Mouse (Mus musculus) MEL (cell line): Measurements from ENCODE around the gene Gtpbp1. TPM values are rescaled to one million over a fixed set of nuclear protein-coding genes. Genes with fewer than 3 reads are reported as not detected.

Experiments used
- DNase-seq: peaks from one replicate; pipeline ENCODE4 v3.0.0; 2011; ENCODE audit warnings: low read depth, low spot score
- H3K27ac ChIP-seq: 2 replicates; pipeline ENCODE4 v1.5.1; 2012; ENCODE audit warnings: low read depth, mild to moderate bottlenecking, control low read depth, low read length, moderate library complexity; ENCODE audit not compliant: control insufficient read depth
- H3K27me3 ChIP-seq, 2 experiments: fragments of 150-350 bp in 1 of 2; sonication (generic) in 1 of 2; 2 replicates each; pipeline ENCODE4 v1.6.1; 2012; ENCODE audit warnings: low read length in 2 of 2, mild to moderate bottlenecking in 2 of 2, improper control_type of control experiment in 1 of 2, moderate library complexity in 1 of 2; ENCODE audit not compliant: insufficient read depth in 2 of 2, control insufficient read depth in 1 of 2
- H3K36me3 ChIP-seq, 2 experiments: 2 replicates each; pipeline ENCODE4 v1.6.1; 2012 to 2014; ENCODE audit warnings: low read length in 2 of 2, improper control_type of control experiment in 1 of 2, inconsistent platforms in 1 of 2, mild to moderate bottlenecking in 1 of 2; ENCODE audit not compliant: insufficient read depth in 2 of 2, control insufficient read depth in 1 of 2
- H3K4me1 ChIP-seq, 2 experiments: fragments of 150-350 bp in 1 of 2; sonication (generic) in 1 of 2; 2 replicates each; pipeline ENCODE4 v1.6.1; 2012; ENCODE audit warnings: low read length in 2 of 2, improper control_type of control experiment in 1 of 2, mild to moderate bottlenecking in 1 of 2; ENCODE audit not compliant: insufficient read depth in 2 of 2, control insufficient read depth in 1 of 2
- H3K4me3 ChIP-seq, 2 experiments: fragments of 150-350 bp in 1 of 2; sonication (generic) in 1 of 2; 2 replicates each; pipeline ENCODE4 v1.5.1; 2012; ENCODE audit warnings: low read depth in 2 of 2, low read length in 2 of 2, mild to moderate bottlenecking in 2 of 2, moderate library complexity in 2 of 2, control low read depth in 1 of 2, improper control_type of control experiment in 1 of 2; ENCODE audit not compliant: control insufficient read depth in 1 of 2, insufficient read depth in 1 of 2
- H3K79me2 ChIP-seq: 2 replicates; pipeline ENCODE4 v1.6.1; 2012; ENCODE audit warnings: mild to moderate bottlenecking, low read length, moderate library complexity; ENCODE audit not compliant: control insufficient read depth, poor library complexity, insufficient read depth
- H3K9ac ChIP-seq: 2 replicates; pipeline ENCODE4 v1.6.1; 2012; ENCODE audit warnings: low read depth, mild to moderate bottlenecking, control low read depth, low read length, moderate library complexity; ENCODE audit not compliant: control insufficient read depth, poor library complexity, severe bottlenecking
- H3K9me3 ChIP-seq: fragments of 150-350 bp; sonication (generic); replicated peaks from 2 replicates; pipeline ENCODE4 v1.6.1; 2012; ENCODE audit warnings: mild to moderate bottlenecking, low read length, improper control_type of control experiment, moderate library complexity; ENCODE audit not compliant: insufficient read depth
- BHLHE40 ChIP-seq: IDR thresholded peaks from 2 replicates; pipeline ENCODE4 v1.6.1; 2012; ENCODE audit warnings: low read depth, mild to moderate bottlenecking, inconsistent platforms, low read length, improper control_type of control experiment, borderline replicate concordance
- CHD2 ChIP-seq: IDR thresholded peaks from 2 replicates; pipeline ENCODE4 v1.6.1; 2011; ENCODE audit warnings: low read length, improper control_type of control experiment
- CTCF ChIP-seq, 3 experiments: IDR thresholded peaks in 2 of 3; conservative IDR thresholded peaks in 1 of 3; 2 replicates each; pipeline ENCODE4 v1.5.1; 2011 to 2012; ENCODE audit warnings: low read length in 3 of 3, low read depth in 2 of 3, mild to moderate bottlenecking in 2 of 3, improper control_type of control experiment in 1 of 3, inconsistent platforms in 1 of 3, mixed read lengths in 1 of 3, moderate library complexity in 1 of 3; ENCODE audit not compliant: control insufficient read depth in 1 of 3, insufficient read depth in 1 of 3, poor library complexity in 1 of 3, severe bottlenecking in 1 of 3
- EP300 ChIP-seq, 2 experiments: IDR thresholded peaks; 2 replicates each; pipeline ENCODE4 v1.6.1; 2011; ENCODE audit warnings: improper control_type of control experiment in 2 of 2, low read length in 2 of 2, low read depth in 1 of 2, mild to moderate bottlenecking in 1 of 2
- GABPA ChIP-seq: IDR thresholded peaks from 2 replicates; pipeline ENCODE4 v1.6.1; 2012; ENCODE audit warnings: low read depth, mild to moderate bottlenecking, inconsistent platforms, low read length, improper control_type of control experiment, moderate library complexity
- GATA1 ChIP-seq: IDR thresholded peaks from 2 replicates; pipeline ENCODE4 v1.6.1; 2011; ENCODE audit warnings: low read depth, low read length, improper control_type of control experiment
- KAT2A ChIP-seq: conservative IDR thresholded peaks from 2 replicates; pipeline ENCODE4 v1.6.1; 2012; ENCODE audit warnings: low read depth, low read length, improper control_type of control experiment, inconsistent platforms
- MEF2A ChIP-seq: IDR thresholded peaks from 2 replicates; pipeline ENCODE4 v1.6.1; 2014; ENCODE audit warnings: low read depth, mild to moderate bottlenecking, inconsistent platforms, low read length, improper control_type of control experiment; ENCODE audit not compliant: poor library complexity, insufficient replicate concordance, severe bottlenecking; ENCODE audit errors: extremely low read depth
- NELFE ChIP-seq: IDR thresholded peaks from 2 replicates; pipeline ENCODE4 v1.6.1; 2011; ENCODE audit warnings: low read depth, low read length, improper control_type of control experiment
- NRF1 ChIP-seq: IDR thresholded peaks from 2 replicates; pipeline ENCODE4 v1.6.1; 2014; ENCODE audit warnings: low read depth, mild to moderate bottlenecking, inconsistent platforms, low read length, improper control_type of control experiment, moderate library complexity; ENCODE audit not compliant: poor library complexity, insufficient read depth, severe bottlenecking
- POLR2A ChIP-seq, 2 experiments: IDR thresholded peaks; 2 replicates each; pipeline ENCODE4 v1.6.1; 2011 to 2012; ENCODE audit warnings: low read length in 2 of 2, mild to moderate bottlenecking in 2 of 2, control low read depth in 1 of 2, improper control_type of control experiment in 1 of 2, low read depth in 1 of 2, moderate library complexity in 1 of 2; ENCODE audit not compliant: control insufficient read depth in 1 of 2, insufficient read depth in 1 of 2, poor library complexity in 1 of 2
- POLR2AphosphoS2 ChIP-seq: IDR thresholded peaks from 2 replicates; pipeline ENCODE4 v1.6.1; 2011; ENCODE audit warnings: low read length, improper control_type of control experiment
- RCOR1 ChIP-seq: IDR thresholded peaks from 2 replicates; pipeline ENCODE4 v1.6.1; 2012; ENCODE audit warnings: low read depth, mild to moderate bottlenecking, inconsistent platforms, low read length, improper control_type of control experiment
- SIN3A ChIP-seq: IDR thresholded peaks from 2 replicates; pipeline ENCODE4 v1.6.1; 2012; ENCODE audit warnings: low read length, improper control_type of control experiment, inconsistent platforms
- SMC3 ChIP-seq: IDR thresholded peaks from 2 replicates; pipeline ENCODE4 v1.6.1; 2011; ENCODE audit warnings: low read depth, low read length, improper control_type of control experiment
- TBP ChIP-seq: IDR thresholded peaks from 2 replicates; pipeline ENCODE4 v1.8.0; 2011; ENCODE audit warnings: low read depth, low read length, improper control_type of control experiment
- TCF12 ChIP-seq: IDR thresholded peaks from 2 replicates; pipeline ENCODE4 v1.6.1; 2014; ENCODE audit warnings: low read depth, mild to moderate bottlenecking, inconsistent platforms, low read length, improper control_type of control experiment, moderate library complexity
- USF1 ChIP-seq: IDR thresholded peaks from 2 replicates; pipeline ENCODE4 v1.6.1; 2014; ENCODE audit warnings: low read depth, mild to moderate bottlenecking, inconsistent platforms, low read length, improper control_type of control experiment, moderate library complexity
- USF2 ChIP-seq, 2 experiments: IDR thresholded peaks; 2 replicates each; pipeline ENCODE4 v1.6.1; 2011 to 2012; ENCODE audit warnings: improper control_type of control experiment in 2 of 2, low read length in 2 of 2, borderline replicate concordance in 1 of 2, inconsistent platforms in 1 of 2, low read depth in 1 of 2, mild to moderate bottlenecking in 1 of 2; ENCODE audit not compliant: insufficient read depth in 1 of 2
- ZKSCAN1 ChIP-seq: IDR thresholded peaks from 2 replicates; pipeline ENCODE4 v1.6.1; 2012; ENCODE audit warnings: low read depth, mild to moderate bottlenecking, inconsistent platforms, low read length, improper control_type of control experiment, moderate library complexity
- ZNF384 ChIP-seq: IDR thresholded peaks from 2 replicates; pipeline ENCODE4 v1.6.1; 2012; ENCODE audit warnings: low read depth, mild to moderate bottlenecking, inconsistent platforms, low read length, improper control_type of control experiment
- polyA plus RNA-seq, 2 experiments: library from polyadenylated mRNA; stranded (reverse) in 1 of 2; unstranded in 1 of 2; fragments of >175 nt in 1 of 2; fragments of >200 nt in 1 of 2; gene quantifications; 2 replicates each; pipeline versions ENCODE4 v1.2.1 to v1.2.4; 2012; ENCODE audit warnings: low replicate concordance in 2 of 2, low read depth in 1 of 2; ENCODE audit not compliant: insufficient read length in 2 of 2, insufficient read depth in 1 of 2, missing spikeins in 1 of 2
- total RNA-seq: library from RNA; depleted of rRNA; stranded (reverse); fragments of 300-350 nt; gene quantifications from 2 replicates; pipeline ENCODE4 v1.2.3, GENCODE M21; 2012

Gtpbp1 gene
- total and polyA plus RNA-seq, 3 experiments: 50.3 to 92.2 TPM; not detected in 1

DNA sequence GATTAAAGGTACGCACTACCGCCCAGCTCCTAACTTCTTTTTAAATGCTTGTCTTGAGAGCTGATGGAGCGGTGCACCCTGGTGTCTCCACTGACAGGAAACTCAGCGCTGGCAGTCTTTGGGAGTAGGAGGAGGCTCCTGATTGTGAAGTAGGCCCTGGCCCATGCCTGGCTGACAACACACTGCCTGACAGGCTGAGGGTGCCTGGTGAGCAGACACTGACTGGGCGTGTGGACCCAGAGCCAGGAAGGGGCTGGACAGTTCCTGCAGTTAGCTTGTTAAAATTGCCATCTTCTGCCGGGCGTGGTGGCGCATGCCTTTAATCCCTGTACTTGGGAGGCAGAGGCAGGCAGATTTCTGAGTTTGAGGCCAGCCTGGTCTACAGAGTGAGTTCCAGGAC, 59.6 kb downstream of the Gtpbp1 start:
- H3K27ac ChIP-seq: no peak overlapping the region
- no peaks in the 10 kb centered on the region for H3K79me2 ChIP-seq
- TF ChIP-seq ZKSCAN1: no peak
- no peak for TF ChIP-seq TCF12
- no peak for TF ChIP-seq GATA1
- no peak for TF ChIP-seq TBP
- TF ChIP-seq NELFE: no peak
- no peak for TF ChIP-seq EP300 (IDR thresholded peaks at IDR 0.05; ENCODE audit: low read depth in 1 of 2, low read length in 2 of 2)
- no peak for TF ChIP-seq SMC3
- TF ChIP-seq ZNF384: no peak
- TF ChIP-seq KAT2A: no peak
- TF ChIP-seq CTCF (IDR thresholded peaks at IDR 0.05 in 2 of 3, conservative IDR thresholded peaks at IDR 0.05 in 1 of 3; ENCODE audit: control insufficient read depth in 1 of 3, insufficient read depth in 1 of 3, low read depth in 2 of 3, low read length in 3 of 3, poor library complexity in 1 of 3, severe bottlenecking in 1 of 3): no peak
- no peak for TF ChIP-seq USF2 (IDR thresholded peaks at IDR 0.05; ENCODE audit: borderline replicate concordance in 1 of 2, insufficient read depth in 1 of 2, low read depth in 1 of 2, low read length in 2 of 2)
- TF ChIP-seq, all 39 proteins: peak for 0
- Histone ChIP-seq H3K4me3 (no peak overlapping the region), H3K9me3 (no peaks in the 10 kb centered on the region), H3K27me3 (no peaks in the 10 kb centered on the region), H3K36me3 (no peaks in the 10 kb centered on the region), H3K4me1 (no peaks in the 10 kb centered on the region), H3K9ac (no peak overlapping the region)
- DNase-seq: no peak

DNA sequence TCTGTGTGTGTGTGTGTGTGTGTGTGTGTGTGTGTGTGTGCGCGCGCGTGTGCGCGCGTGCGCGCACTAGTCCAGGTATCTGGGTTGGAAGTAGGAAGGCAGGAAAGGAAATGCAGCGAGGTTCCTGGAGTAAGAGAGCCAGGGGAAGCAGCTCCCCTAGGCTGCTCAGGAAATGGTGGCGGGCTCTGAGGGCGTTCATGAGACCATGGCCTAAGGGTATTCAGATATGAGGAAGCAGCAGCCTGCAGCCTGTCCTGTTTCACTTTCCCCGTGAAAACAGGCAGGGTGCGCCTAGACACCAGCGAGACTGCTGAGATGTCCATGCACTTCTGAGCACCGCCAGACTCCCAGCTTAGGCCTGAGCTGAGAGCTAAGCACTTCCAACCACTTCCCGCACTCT, 61.1 kb downstream of the Gtpbp1 start:
- no peak for DNase-seq
- H3K27me3 ChIP-seq: no peaks in the 10 kb centered on the region
- no peaks in the 10 kb centered on the region for H3K36me3 ChIP-seq
- H3K9me3 ChIP-seq: no peaks in the 10 kb centered on the region
- H3K27ac ChIP-seq: no peak overlapping the region
- no peak overlapping the region for H3K4me3 ChIP-seq
- H3K9ac ChIP-seq: no peak overlapping the region
- no peaks in the 10 kb centered on the region for H3K4me1 ChIP-seq
- TF ChIP-seq GABPA (no peak), POLR2AphosphoS2 (no peak), KAT2A (no peak), POLR2A (IDR thresholded peaks at IDR 0.05; ENCODE audit: control insufficient read depth in 1 of 2, insufficient read depth in 1 of 2, low read depth in 1 of 2, low read length in 2 of 2, poor library complexity in 1 of 2) (no peak), SIN3A (no peak), BHLHE40 (no peak), CHD2 (no peak), TBP (no peak), EP300 (IDR thresholded peaks at IDR 0.05; ENCODE audit: low read depth in 1 of 2, low read length in 2 of 2) (no peak), RCOR1 (no peak), NRF1 (no peak), USF1 (no peak), MEF2A (no peak)
- no peaks in the 10 kb centered on the region for H3K79me2 ChIP-seq
